Mouse (Mus musculus) frontal cortex, postnatal 36 days (tissue): Measurements from ENCODE around the gene Dlx4.

Experiments
- DNase-seq, 2 experiments: peaks; one replicate each; pipeline ENCODE4 v3.0.0; 2022; ENCODE audit warnings: low spot score in 2 of 2

Dlx4 gene

GRCm38 (mm10) chr11:95145851-95146403 lies at the start of gene Dlx4:
Gene Dlx4 (minus strand): TSS chr11:95146263.
- DNase-seq, result no peak

- DNase-seq, result no peak
Observed at GRCm38 (mm10) chr11:95189863-95190262, 43.8 kb upstream of the Dlx4 start.

- DNase-seq, result no peak
Observed at GRCm38 (mm10) chr11:95186826-95187225, 40.8 kb upstream of the Dlx4 start.

- DNase-seq, result no peak
Observed at GRCm38 (mm10) chr11:95185700-95186099, 39.6 kb upstream of the Dlx4 start.

GRCm38 (mm10) chr11:95184561-95184960 lies 38.5 kb upstream of the Dlx4 start:
- DNase-seq, result no peak

- DNase-seq, result no peak
Observed at GRCm38 (mm10) chr11:95179311-95179710, 33.2 kb upstream of the Dlx4 start.

- DNase-seq, result no peak
Observed at GRCm38 (mm10) chr11:95165857-95166256, 19.8 kb upstream of the Dlx4 start.

GRCm38 (mm10) chr11:95161708-95162107 lies 15.6 kb upstream of the Dlx4 start:
- DNase-seq, result no peak

- no peak for DNase-seq
Observed at GRCm38 (mm10) chr11:95160693-95161092, 14.6 kb upstream of the Dlx4 start.

- no peak for DNase-seq
Observed at GRCm38 (mm10) chr11:95159763-95160371, 13.8 kb upstream of the Dlx4 start.

- DNase-seq, result no peak
Observed at GRCm38 (mm10) chr11:95157872-95158271, 11.8 kb upstream of the Dlx4 start.

GRCm38 (mm10) chr11:95157356-95157755 lies 11.3 kb upstream of the Dlx4 start:
- no peak for DNase-seq

- DNase-seq, result no peak
Observed at GRCm38 (mm10) chr11:95155511-95155910, 9.4 kb upstream of the Dlx4 start.

GRCm38 (mm10) chr11:95153681-95154080 lies 7.6 kb upstream of the Dlx4 start:
- no peak for DNase-seq

- DNase-seq, result no peak
Observed at GRCm38 (mm10) chr11:95153116-95153515, 7.1 kb upstream of the Dlx4 start.

GRCm38 (mm10) chr11:95150269-95151049 lies 4.4 kb upstream of the Dlx4 start:
- DNase-seq, result no peak

GRCm38 (mm10) chr11:95149462-95150268 lies 3.6 kb upstream of the Dlx4 start:
- no peak for DNase-seq

GRCm38 (mm10) chr11:95148754-95149153 lies 2.7 kb upstream of the Dlx4 start:
- no peak for DNase-seq

- no peak for DNase-seq
Observed at GRCm38 (mm10) chr11:95144946-95145483, 1.0 kb downstream of the Dlx4 start.

- DNase-seq, result no peak
Observed at GRCm38 (mm10) chr11:95144091-95144945, 1.7 kb downstream of the Dlx4 start.

- no peak for DNase-seq
Observed at GRCm38 (mm10) chr11:95143663-95144062, 2.4 kb downstream of the Dlx4 start.
